In the genomic region with DNA sequence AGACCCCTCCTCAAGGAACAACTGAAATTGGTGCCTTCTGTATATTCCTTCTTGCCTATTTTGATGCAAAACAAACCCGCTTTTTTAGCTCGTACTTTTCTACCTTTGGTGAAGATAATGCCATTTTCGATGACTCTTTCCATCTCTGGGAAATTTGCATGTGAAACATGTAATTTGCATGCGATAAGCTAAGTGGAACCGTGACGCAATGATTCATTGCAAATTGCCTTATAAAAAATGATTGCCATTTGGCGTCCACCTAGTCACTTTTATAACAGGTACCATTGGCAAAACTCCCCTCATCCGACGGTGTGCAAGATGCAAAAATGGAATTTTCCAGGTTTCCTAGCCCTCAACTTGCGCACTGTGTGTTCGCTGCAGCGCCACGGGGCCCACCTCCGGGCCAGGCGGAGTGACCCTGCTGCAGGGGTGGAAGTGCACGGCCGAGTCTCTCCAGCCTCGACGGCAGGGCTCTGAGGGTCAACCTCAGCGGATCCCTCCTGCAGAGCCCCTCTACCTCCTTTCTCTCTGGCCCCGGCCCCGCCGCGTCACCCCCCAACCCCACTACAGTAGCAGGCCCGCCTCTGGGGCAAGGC, we compare ENCODE assay signal across 8 mouse cellular contexts. TPM values are rescaled to one million over a fixed set of nuclear protein-coding genes. Genes with fewer than 3 reads are reported as not detected.
DNase-seq lines count a peak whose midpoint lies in the region; ATAC-seq and TF ChIP-seq lines count a peak whose summit lies in the region.

No protein-coding gene starts in this region.

- H3K4me1 ChIP-seq in lung, embryonic 16.5 days (replicated peaks; ENCODE audit: control insufficient read depth, insufficient read depth, low read length) = no peaks in the 10 kb centered on the region
- no peaks in the 10 kb centered on the region for H3K4me1 ChIP-seq in embryonic facial prominence, embryonic 11.5 days (ENCODE audit: control insufficient read depth, insufficient read depth, low read length)
- no peaks in the 10 kb centered on the region for H3K4me1 ChIP-seq in intestine, embryonic 16.5 days (ENCODE audit: control insufficient read depth, insufficient read depth, low read length)

- no peaks in the 10 kb centered on the region for H3K36me3 ChIP-seq in lung, embryonic 16.5 days (ENCODE audit: control insufficient read depth, insufficient read depth, low read length)
- H3K36me3 ChIP-seq in embryonic facial prominence, embryonic 11.5 days (replicated peaks; ENCODE audit: control insufficient read depth, insufficient read depth, low read depth, low read length) = no peaks in the 10 kb centered on the region
- no peaks in the 10 kb centered on the region for H3K36me3 ChIP-seq in intestine, embryonic 16.5 days (ENCODE audit: control insufficient read depth, insufficient read depth, low read length)
- no peaks in the 10 kb centered on the region for H3K36me3 ChIP-seq in myocyte (ENCODE audit: control insufficient read depth, insufficient read depth)

- peak overlapping the region; percentile 12 for H3ac ChIP-seq in myocyte (ENCODE audit: control insufficient read depth, insufficient read length)

- no peak for ATAC-seq in lung, embryonic 16.5 days (ENCODE audit: low read depth)
- no peak for ATAC-seq in embryonic facial prominence, embryonic 11.5 days (replicated peaks; ENCODE audit: insufficient number of reproducible peaks, low FRiP score, low TSS enrichment, low read depth)
- ATAC-seq in intestine, embryonic 16.5 days = peak; percentile 69; the same call in 1 of the 2 replicates

- no peaks in the 10 kb centered on the region for H3K9me3 ChIP-seq in lung, embryonic 16.5 days (ENCODE audit: control insufficient read depth, low read length)
- H3K9me3 ChIP-seq in embryonic facial prominence, embryonic 11.5 days (replicated peaks; ENCODE audit: control insufficient read depth, low read length) = no peaks in the 10 kb centered on the region
- H3K9me3 ChIP-seq in intestine, embryonic 16.5 days (ENCODE audit: control insufficient read depth, low read length) = no peaks in the 10 kb centered on the region

- H3K4me3 ChIP-seq in lung, embryonic 16.5 days (ENCODE audit: low read length) = peak overlapping the region; percentile 70
- H3K4me3 ChIP-seq in embryonic facial prominence, embryonic 11.5 days (ENCODE audit: low read depth, low read length) = peak overlapping the region; percentile 62
- peak overlapping the region; percentile 65 for H3K4me3 ChIP-seq in intestine, embryonic 16.5 days (ENCODE audit: low read length)
- peak overlapping the region; percentile 38 for H3K4me3 ChIP-seq in myocyte

- peaks cover 21% of the 10 kb centered on the region for H3K27me3 ChIP-seq in lung, embryonic 16.5 days (ENCODE audit: control insufficient read depth, insufficient read depth, low read depth, low read length)
- H3K27me3 ChIP-seq in embryonic facial prominence, embryonic 11.5 days (ENCODE audit: control insufficient read depth, insufficient read depth, low read length) = peaks cover 18% of the 10 kb centered on the region; the same call in 1 of the 2 replicates
- H3K27me3 ChIP-seq in intestine, embryonic 16.5 days (replicated peaks; ENCODE audit: control insufficient read depth, insufficient read depth, low read length) = peaks cover 9% of the 10 kb centered on the region
- H3K27me3 ChIP-seq in myocyte (ENCODE audit: control insufficient read depth, insufficient read depth, insufficient read length) = no peaks in the 10 kb centered on the region

- peak overlapping the region; percentile 75 for H3K9ac ChIP-seq in lung, embryonic 16.5 days (ENCODE audit: low read length)
- H3K9ac ChIP-seq in embryonic facial prominence, embryonic 11.5 days (replicated peaks; ENCODE audit: low read length) = peak overlapping the region; percentile 69
- H3K9ac ChIP-seq in intestine, embryonic 16.5 days (ENCODE audit: low read depth, low read length) = peak overlapping the region; percentile 74

- H3K27ac ChIP-seq in lung, embryonic 16.5 days (ENCODE audit: low read length) = peak overlapping the region; percentile 87
- H3K27ac ChIP-seq in embryonic facial prominence, embryonic 11.5 days (replicated peaks; ENCODE audit: low read depth, low read length) = peak overlapping the region; percentile 73
- peak overlapping the region; percentile 88 for H3K27ac ChIP-seq in intestine, embryonic 16.5 days (ENCODE audit: low read length)

- no peak for DNase-seq in lung, postnatal 14 days
- DNase-seq in embryonic facial prominence, embryonic 11.5 days (ENCODE audit: low spot score) = peak; percentile 18
- DNase-seq in thymus, adult 18-20 months = no peak
- no peak for DNase-seq in adrenal gland, postnatal 25 days
- no peak for DNase-seq in left cerebral cortex, adult 9 months (ENCODE audit: low spot score in 2 of 2)

- 14% methylated on average over 25 of the region's 25 CpGs for WGBS in lung, embryonic 16.5 days
- 13% methylated on average over 24 of the region's 25 CpGs for WGBS in embryonic facial prominence, embryonic 11.5 days
- WGBS in intestine, embryonic 16.5 days = 13% methylated on average over 25 of the region's 25 CpGs

- peak overlapping the region; percentile 55 for H3K4me2 ChIP-seq in lung, embryonic 16.5 days (ENCODE audit: low read depth, low read length)
- H3K4me2 ChIP-seq in embryonic facial prominence, embryonic 11.5 days (ENCODE audit: low read depth, low read length) = peak overlapping the region; percentile 50
- peak overlapping the region; percentile 51 for H3K4me2 ChIP-seq in intestine, embryonic 16.5 days (ENCODE audit: low read depth, low read length)
- peak overlapping the region; percentile 78 for H3K4me2 ChIP-seq in myocyte (ENCODE audit: low read depth)

- H3K79me2 ChIP-seq in myocyte (ENCODE audit: control insufficient read depth, insufficient read depth) = peaks cover 4% of the 10 kb centered on the region

- TF ChIP-seq POLR2A in myocyte (IDR thresholded peaks at IDR 0.05; ENCODE audit: insufficient read length, low read depth) = no peak

TF ChIP-seq in myocyte, 11 proteins besides CTCF, POLR2A, EP300 and RAD21:
- no peak for TF ChIP-seq REST (IDR thresholded peaks at IDR 0.05; ENCODE audit: insufficient read depth, insufficient read length)
- no peak for TF ChIP-seq MYOD1 (IDR thresholded peaks at IDR 0.05; ENCODE audit: control insufficient read depth in 1 of 3, insufficient read length in 2 of 3, low read depth in 2 of 3)
- TF ChIP-seq TCF3 (IDR thresholded peaks at IDR 0.05; ENCODE audit: insufficient read length, low read depth) = no peak
- TF ChIP-seq E2F4 (IDR thresholded peaks at IDR 0.05; ENCODE audit: insufficient read depth) = no peak
- TF ChIP-seq MAX (IDR thresholded peaks at IDR 0.05; ENCODE audit: low read depth) = no peak
- no peak for TF ChIP-seq CEBPB (IDR thresholded peaks at IDR 0.05; ENCODE audit: insufficient read depth, poor library complexity, severe bottlenecking)

RNA-seq across cellular contexts. Expression of a gene that starts 0.4 kb away (rescaled TPM):
- 7.1 and 7.3 TPM in 2 replicates for polyA plus RNA-seq in lung, embryonic 16.5 days (2015; fragmentation: Nextera tagmentation; extraction: Ambion mirVana)
- polyA plus RNA-seq in embryonic facial prominence, embryonic 11.5 days (2014; fragmentation: Nextera tagmentation; extraction: Ambion mirVana) = 9.8 and 10.1 TPM in 2 replicates
- 5.7 and 6.2 TPM in 2 replicates for polyA plus RNA-seq in intestine, embryonic 16.5 days (2015; fragmentation: Nextera tagmentation; extraction: Ambion mirVana)
- 3.8 TPM for polyA plus RNA-seq in myocyte (2012; fragmentation: generic; extraction: Trizol)
- 14.9 and 21.8 TPM in 2 replicates for total RNA-seq in adrenal gland, postnatal 25 days (2021)

RNA-seq across cellular contexts. Expression of a gene that starts 21.4 kb away (rescaled TPM):
- polyA plus RNA-seq in lung, embryonic 16.5 days (2015; fragmentation: Nextera tagmentation; extraction: Ambion mirVana) = 65.1 and 68.5 TPM in 2 replicates
- 125 and 129 TPM in 2 replicates for polyA plus RNA-seq in embryonic facial prominence, embryonic 11.5 days (2014; fragmentation: Nextera tagmentation; extraction: Ambion mirVana)
- polyA plus RNA-seq in intestine, embryonic 16.5 days (2015; fragmentation: Nextera tagmentation; extraction: Ambion mirVana) = 63.0 and 68.9 TPM in 2 replicates
- 53.8 TPM for polyA plus RNA-seq in myocyte (2012; fragmentation: generic; extraction: Trizol)
- 155 and 188 TPM in 2 replicates for total RNA-seq in adrenal gland, postnatal 25 days (2021)
